ENCODE assay signal across 17 mouse cellular contexts in genomic region chr16:33752904-33753578, GRCm38 (mm10). TPM values are rescaled to one million over a fixed set of nuclear protein-coding genes. Genes with fewer than 3 reads are reported as not detected.
DNase-seq lines count a peak whose midpoint lies in the region; ATAC-seq and TF ChIP-seq lines count a peak whose summit lies in the region.
"Had no signal": no experiment of that assay in that cellular context is flagged by ENCODE, and none has a peak within 500 bp of the region (broad histone marks: within the 10 kb centered on the region; RNA-seq: fewer than 3 reads in every experiment).

No protein-coding gene starts in this region.

- TF ChIP-seq POLR2A in thymus, adult 2 months (IDR thresholded peaks at IDR 0.05; ENCODE audit: control insufficient read depth, extremely low read depth, insufficient read depth, low read length, poor library complexity), result no peak

- peaks cover 24% of the 10 kb centered on the region for H3K4me1 ChIP-seq in thymus, adult 2 months (replicated peaks; ENCODE audit: control insufficient read depth, insufficient read depth, low read length)
- H3K4me1 ChIP-seq: midbrain, embryonic 12.5 days; neural tube, embryonic 12.5 days had no signal

- intact Hi-C loops in heart, postnatal 25 days (cut with DNase I), result no loop called here

- TF ChIP-seq CTCF in thymus, adult 2 months (IDR thresholded peaks at IDR 0.05; ENCODE audit: borderline replicate concordance, control insufficient read depth, extremely low read depth, insufficient read depth, low read length, poor library complexity), result no peak

- no peak overlapping the region; the same call in 1 of the 2 replicates for H3K27ac ChIP-seq in thymus, adult 2 months (ENCODE audit: control insufficient read depth, insufficient read depth, low read length)
- H3K27ac ChIP-seq: layer of hippocampus, adult 2 months; midbrain, embryonic 12.5 days; neural tube, embryonic 12.5 days had no signal

- no peak overlapping the region for H3K4me3 ChIP-seq in thymus, adult 2 months (ENCODE audit: control insufficient read depth, insufficient read depth, low read length)
- H3K4me3 ChIP-seq: erythroblast, embryonic 14.5 days; layer of hippocampus, adult 2 months; midbrain, embryonic 12.5 days; neural tube, embryonic 12.5 days had no signal

- peak; percentile 31 for ATAC-seq in granulocyte monocyte progenitor cell, adult 5-6 weeks (replicated peaks; ENCODE audit: poor library complexity, severe bottlenecking)
- ATAC-seq: activated CD4-positive, CD25-positive, alpha-beta regulatory T cell, adult 4 months; forebrain, embryonic 16.5 days; liver, postnatal 0 days had no signal

- H3K36me3 ChIP-seq in thymus, adult 2 months (ENCODE audit: control insufficient read depth, insufficient read depth, low read length), result no peaks in the 10 kb centered on the region

- peak; percentile 71 to 79 for DNase-seq in heart, adult 18-20 months
- no peak for DNase-seq in heart, postnatal 25 days (ENCODE audit: low spot score)
- peak; percentile 84 for DNase-seq in 416B (ENCODE audit: low read depth)
- peak; percentile 42 for DNase-seq in heart, postnatal 4 days
- DNase-seq in frontal cortex, postnatal 25 days (ENCODE audit: low spot score in 2 of 2), result no peak
- no peak for DNase-seq in thymus, adult 2 months
- DNase-seq: cerebellum, postnatal 10 days; liver, postnatal 0 days had no signal

- 95% methylated on average over 8 of the region's 8 CpGs for WGBS in thymus, adult 2 months

- H3K27me3 ChIP-seq in thymus, adult 2 months (ENCODE audit: control insufficient read depth, insufficient read depth, low read length), result no peaks in the 10 kb centered on the region
- H3K27me3 ChIP-seq: CH12.LX; midbrain, embryonic 12.5 days; neural tube, embryonic 12.5 days had no signal

RNA-seq across cellular contexts. Expression of gene Muc13, which starts 40.8 kb away (rescaled TPM):
- total RNA-seq in heart, adult 18-20 months (2021), result not detected
- total RNA-seq in heart, postnatal 25 days (2021), result under 1 TPM in 1 of 2 experiments, not detected in 1; 0.10 TPM
- total RNA-seq in granulocyte monocyte progenitor cell, adult 5-6 weeks (2014; fragmentation: Nextera tagmentation), result 41.1 and 69.5 TPM in 2 replicates
- 53.2 and 60.5 TPM in 2 replicates for total RNA-seq in granulocyte monocyte progenitor cell, adult 5-6 weeks (2017)
- total RNA-seq in heart, postnatal 4 days (2021), result under 1 TPM; 0.12 to 0.20 TPM
- 5.0 and 5.5 TPM in 2 replicates for polyA plus RNA-seq in thymus, adult 2 months (2012; rRNA removed)
- total RNA-seq: CH12.LX; layer of hippocampus, adult 2 months had no signal
- polyA plus RNA-seq: erythroblast, embryonic 14.5 days; heart, embryonic 14.5 days had no signal

Comparison
In these comparisons a context has a peak if more than half of its experiments do, and no peak if none do; other contexts are left out.
1. DNase-seq: peak in heart, adult 18-20 months (2 of 2), 416B (single experiment) and heart, postnatal 4 days (single experiment); none in heart, postnatal 25 days (single experiment), frontal cortex, postnatal 25 days (0 of 2) and thymus, adult 2 months (single experiment).
2. RNA of gene Muc13, which starts 40.8 kb away (total RNA-seq): 41.1 to 69.5 TPM in granulocyte monocyte progenitor cell, adult 5-6 weeks; 0.12 to 0.20 TPM in heart, postnatal 4 days, 0.10 TPM in heart, postnatal 25 days and not detected in heart, adult 18-20 months; every median in the first group is over 10 times any median in the second.